Mouse (Mus musculus) myocyte (in vitro differentiated cells): ENCODE measurements at regions not wholly inside any gene's neighbourhood (a gene's known extent, or its start where the extent isn't known, plus 50 kb on each side); places are given as distances from the start of the nearest gene placed in this dataset.

Experiments
- CEBPB ChIP-seq: IDR thresholded peaks from 2 replicates; pipeline ENCODE4 v1.6.1; 2011; ENCODE audit warnings: mild to moderate bottlenecking, moderate library complexity; ENCODE audit not compliant: poor library complexity, insufficient read depth, severe bottlenecking
- E2F4 ChIP-seq: IDR thresholded peaks from one replicate; pipeline ENCODE4 v1.6.1; 2011; ENCODE audit warnings: mild to moderate bottlenecking, control low read depth, moderate library complexity; ENCODE audit not compliant: insufficient read depth
- MAX ChIP-seq: IDR thresholded peaks from one replicate; pipeline ENCODE4 v1.6.1; 2011; ENCODE audit warnings: low read depth, mild to moderate bottlenecking, control low read depth
- MYOD1 ChIP-seq, 3 experiments: IDR thresholded peaks; one replicate each; pipeline ENCODE4 v1.6.1; 2011; ENCODE audit warnings: control low read depth in 2 of 3, low read depth in 2 of 3, mild to moderate bottlenecking in 2 of 3, moderate library complexity in 1 of 3; ENCODE audit not compliant: insufficient read length in 2 of 3, control insufficient read depth in 1 of 3
- MYOG ChIP-seq, 3 experiments: IDR thresholded peaks; one replicate each; pipeline ENCODE4 v1.6.1; 2011; ENCODE audit warnings: control low read depth in 2 of 3, low read depth in 2 of 3, mild to moderate bottlenecking in 2 of 3; ENCODE audit not compliant: insufficient read length in 2 of 3, control insufficient read depth in 1 of 3, insufficient read depth in 1 of 3
- POLR2A ChIP-seq: IDR thresholded peaks from one replicate; pipeline ENCODE4 v1.6.1; 2011; ENCODE audit warnings: low read depth, mild to moderate bottlenecking, control low read depth, moderate library complexity; ENCODE audit not compliant: insufficient read length
- POLR2AphosphoS2 ChIP-seq: IDR thresholded peaks from one replicate; pipeline ENCODE4 v1.6.1; 2011; ENCODE audit warnings: low read depth, control low read depth; ENCODE audit not compliant: insufficient read length
- TCF12 ChIP-seq: IDR thresholded peaks from one replicate; pipeline ENCODE4 v1.6.1; 2011; ENCODE audit warnings: mild to moderate bottlenecking, control low read depth; ENCODE audit not compliant: poor library complexity, insufficient read depth, severe bottlenecking
- TCF3 ChIP-seq: IDR thresholded peaks from one replicate; pipeline ENCODE4 v1.6.1; 2011; ENCODE audit warnings: low read depth, control low read depth; ENCODE audit not compliant: insufficient read length
- USF1 ChIP-seq: IDR thresholded peaks from one replicate; pipeline ENCODE4 v1.6.1; 2011; ENCODE audit warnings: low read depth, mild to moderate bottlenecking, control low read depth, moderate library complexity

- TF ChIP-seq POLR2A (no peak), POLR2AphosphoS2 (no peak), MYOD1 (IDR thresholded peaks at IDR 0.05; ENCODE audit: control insufficient read depth in 1 of 3, insufficient read length in 2 of 3, low read depth in 2 of 3) (no peak), MAX (no peak), USF1 (no peak), E2F4 (no peak), MYOG (IDR thresholded peaks at IDR 0.05; ENCODE audit: control insufficient read depth in 1 of 3, insufficient read depth in 1 of 3, insufficient read length in 2 of 3, low read depth in 2 of 3) (no peak), TCF12 (no peak), CEBPB (no peak), TCF3 (no peak)
These were observed 126.9 kb downstream of the Tusc1 start for GRCm38 (mm10) chr4:93208399-93208798.
